In genomic region chr7:140955342-140955741, GRCm38 (mm10) we compare ENCODE assay signal across 8 mouse cellular contexts. TPM values are rescaled to one million over a fixed set of nuclear protein-coding genes. Genes with fewer than 3 reads are reported as not detected.
DNase-seq lines count a peak whose midpoint lies in the region; ATAC-seq and TF ChIP-seq lines count a peak whose summit lies in the region.

No protein-coding gene starts in this region.

- H3K27ac ChIP-seq in bone marrow macrophage, adult 2 months (ENCODE audit: insufficient read depth, low read depth, low read length) = peak overlapping the region; percentile 87
- H3K27ac ChIP-seq in midbrain, embryonic 14.5 days (replicated peaks; ENCODE audit: low read depth, low read length) = no peak overlapping the region

- WGBS in midbrain, embryonic 14.5 days = 14% methylated on average over 17 of the region's 17 CpGs

- ATAC-seq in inflammation-experienced regulatory T-cells, adult 6 months = peak; percentile 40
- no peak for ATAC-seq in midbrain, embryonic 14.5 days (ENCODE audit: low FRiP score, low TSS enrichment)

- H3K4me3 ChIP-seq in bone marrow macrophage, adult 2 months (ENCODE audit: insufficient read depth, low read length) = peak overlapping the region; percentile 78
- H3K4me3 ChIP-seq in midbrain, embryonic 14.5 days (replicated peaks; ENCODE audit: low read depth, low read length) = peak overlapping the region; percentile 29

- H3K9me3 ChIP-seq in midbrain, embryonic 14.5 days (ENCODE audit: control insufficient read depth, low read length) = no peaks in the 10 kb centered on the region

- TF ChIP-seq POLR2A in bone marrow macrophage, adult 2 months (IDR thresholded peaks at IDR 0.05; ENCODE audit: borderline replicate concordance, low read depth, low read length) = 0 out of 2 replicates have a peak, but pooled peaks have one; percentile 11

- peak overlapping the region; percentile 52 for H3K4me2 ChIP-seq in midbrain, embryonic 14.5 days (ENCODE audit: low read length)

- no peak for TF ChIP-seq CTCF in bone marrow macrophage, adult 2 months (IDR thresholded peaks at IDR 0.05; ENCODE audit: low read depth, low read length)

- H3K36me3 ChIP-seq in midbrain, embryonic 14.5 days (ENCODE audit: control insufficient read depth, insufficient read depth, low read length) = no peaks in the 10 kb centered on the region

- peaks cover 39% of the 10 kb centered on the region for H3K4me1 ChIP-seq in bone marrow macrophage, adult 2 months (ENCODE audit: control insufficient read depth, insufficient read depth, low read length)
- H3K4me1 ChIP-seq in midbrain, embryonic 14.5 days (ENCODE audit: control insufficient read depth, insufficient read depth, low read length) = peaks cover 9% of the 10 kb centered on the region

- peak; percentile 53 for DNase-seq in kidney, postnatal 10 days
- DNase-seq in kidney, adult 11 months = no peak
- DNase-seq in midbrain, embryonic 14.5 days = peak; percentile 58
- DNase-seq in urinary bladder, postnatal 36 days (ENCODE audit: low spot score in 2 of 2) = no peak
- no peak for DNase-seq in adrenal gland, adult (ENCODE audit: inconsistent age in 2 of 2, low spot score in 1 of 2)
- no peak for DNase-seq in cerebellum, postnatal 25 days

- H3K9ac ChIP-seq in midbrain, embryonic 14.5 days (replicated peaks; ENCODE audit: low read length) = peak overlapping the region; percentile 36; the same call in 1 of the 2 replicates

- H3K27me3 ChIP-seq in midbrain, embryonic 14.5 days (ENCODE audit: control insufficient read depth, insufficient read depth, low read length) = no peaks in the 10 kb centered on the region

RNA-seq across cellular contexts. Expression of gene Gm45717, which starts 0.4 kb away (rescaled TPM):
- polyA plus RNA-seq in bone marrow macrophage, adult 2 months (2012; ENCODE audit: insufficient read depth, insufficient read length, missing spikeins) = 1.2 and 8.8 TPM in 2 replicates
- not detected for polyA plus RNA-seq in inflammation-experienced regulatory T-cells, adult 6 months (2017; shearing (Covaris generic))
- polyA plus RNA-seq in midbrain, embryonic 14.5 days (2014; fragmentation: Nextera tagmentation; extraction: Ambion mirVana) = not detected in 2 replicates

RNA-seq across cellular contexts. Expression of gene Ifitm2, which starts 0.4 kb away (rescaled TPM):
- polyA plus RNA-seq in bone marrow macrophage, adult 2 months (2012; ENCODE audit: insufficient read depth, insufficient read length, missing spikeins) = 1,477 and 1,645 TPM in 2 replicates
- 10 to 100 TPM; 60.0 to 93.0 (median 74.2) TPM for polyA plus RNA-seq in inflammation-experienced regulatory T-cells, adult 6 months (2017; shearing (Covaris generic))
- 131 and 176 TPM in 2 replicates for polyA plus RNA-seq in midbrain, embryonic 14.5 days (2014; fragmentation: Nextera tagmentation; extraction: Ambion mirVana)

RNA-seq across cellular contexts. Expression of gene Ifitm5, which starts 5.3 kb away (rescaled TPM):
- 1.8 and 1.9 TPM in 2 replicates for polyA plus RNA-seq in bone marrow macrophage, adult 2 months (2012; ENCODE audit: insufficient read depth, insufficient read length, missing spikeins)
- under 1 TPM in 1 of 3 experiments, not detected in 2; 0.46 TPM for polyA plus RNA-seq in inflammation-experienced regulatory T-cells, adult 6 months (2017; shearing (Covaris generic))
- polyA plus RNA-seq in midbrain, embryonic 14.5 days (2014; fragmentation: Nextera tagmentation; extraction: Ambion mirVana) = 0.29 TPM in 1 of 2 replicates, not detected in the other

RNA-seq across cellular contexts. Expression of gene Ifitm1, which starts 11.7 kb away (rescaled TPM):
- 31.2 and 38.0 TPM in 2 replicates for polyA plus RNA-seq in bone marrow macrophage, adult 2 months (2012; ENCODE audit: insufficient read depth, insufficient read length, missing spikeins)
- polyA plus RNA-seq in inflammation-experienced regulatory T-cells, adult 6 months (2017; shearing (Covaris generic)) = 1 to 10 TPM in 1 of 3 experiments, under 1 TPM in 1, not detected in 1; 0.54 to 6.6 TPM
- 3.0 and 11.5 TPM in 2 replicates for polyA plus RNA-seq in midbrain, embryonic 14.5 days (2014; fragmentation: Nextera tagmentation; extraction: Ambion mirVana)

RNA-seq across cellular contexts. Expression of gene Pgghg, which starts 14.2 kb away (rescaled TPM):
- polyA plus RNA-seq in bone marrow macrophage, adult 2 months (2012; ENCODE audit: insufficient read depth, insufficient read length, missing spikeins) = 11.5 and 13.8 TPM in 2 replicates
- 10 to 100 TPM; 16.6 to 22.5 (median 18.2) TPM for polyA plus RNA-seq in inflammation-experienced regulatory T-cells, adult 6 months (2017; shearing (Covaris generic))
- polyA plus RNA-seq in midbrain, embryonic 14.5 days (2014; fragmentation: Nextera tagmentation; extraction: Ambion mirVana) = 5.0 and 7.4 TPM in 2 replicates

Comparison
In these comparisons a context has a peak if more than half of its experiments do, and no peak if none do; other contexts are left out.
1. DNase-seq: peak in kidney, postnatal 10 days (single experiment) and midbrain, embryonic 14.5 days (single experiment); none in kidney, adult 11 months (single experiment), urinary bladder, postnatal 36 days (0 of 2), adrenal gland, adult (0 of 2) and cerebellum, postnatal 25 days (0 of 2).